Mouse (Mus musculus): ENCODE measurements around the gene Tdrd5. TPM values are rescaled to one million over a fixed set of nuclear protein-coding genes. Genes with fewer than 3 reads are reported as not detected.
"Not testable (repeated sequence)": the region's sequence is repeated elsewhere in the genome, so short reads cannot be mapped to it uniquely, and the experiment has no call there.

Gene Tdrd5
- total RNA-seq (2021), result not detected
- long read RNA-seq, experiment 1, result 0 reads
- long read RNA-seq, experiment 2, result 0 reads

GRCm38 (mm10) chr1:156302911-156303749 lies at the start of gene Tdrd5:
Gene Tdrd5 (minus strand): TSS chr1:156303664.
- DNase-seq, result peak; percentile 26

GRCm38 (mm10) chr1:156352466-156352865 lies 49.0 kb upstream of the Tdrd5 start:
- DNase-seq, result no peak

GRCm38 (mm10) chr1:156350441-156350840 lies 47.0 kb upstream of the Tdrd5 start:
- no peak for DNase-seq

DNA sequence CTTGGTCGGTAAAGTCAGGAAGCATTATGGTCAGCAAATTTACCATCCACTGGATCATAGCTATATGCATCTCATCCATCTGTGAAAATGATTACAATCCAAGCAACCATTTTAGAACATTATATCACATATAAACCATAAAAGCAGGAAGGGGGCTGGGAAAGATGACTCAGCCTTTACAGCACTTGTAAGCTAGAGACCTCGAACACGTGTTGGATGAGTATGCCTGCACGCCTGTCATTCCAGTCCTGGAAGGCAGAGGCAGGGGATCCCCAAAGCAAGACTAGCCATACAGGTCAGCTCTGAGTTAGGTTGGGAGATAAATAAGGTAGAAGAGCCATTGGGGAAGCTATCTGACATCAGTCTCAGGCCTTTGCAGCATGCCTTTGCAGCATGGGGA lies 45.6 kb upstream of the Tdrd5 start:
- DNase-seq, result no peak

DNA sequence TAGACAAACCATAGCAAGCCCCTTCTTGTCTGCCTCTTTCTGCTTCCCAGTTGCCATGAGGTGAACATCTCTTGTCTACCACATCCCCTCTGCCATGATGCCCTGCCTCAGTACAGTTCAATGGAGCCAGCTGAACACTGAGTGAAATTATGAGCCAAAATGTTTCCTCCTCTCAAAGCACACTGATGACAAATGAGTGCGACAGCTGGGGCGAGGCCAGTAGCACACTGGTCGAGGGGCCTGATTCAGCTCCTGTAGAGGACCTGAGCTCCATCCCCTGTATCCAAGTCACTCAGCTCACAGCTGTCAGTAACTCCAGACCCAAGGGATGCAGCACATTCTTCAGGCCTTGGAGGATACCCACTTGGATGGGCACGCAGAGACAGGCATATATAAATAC lies 42.2 kb upstream of the Tdrd5 start:
- DNase-seq, result no peak

DNA sequence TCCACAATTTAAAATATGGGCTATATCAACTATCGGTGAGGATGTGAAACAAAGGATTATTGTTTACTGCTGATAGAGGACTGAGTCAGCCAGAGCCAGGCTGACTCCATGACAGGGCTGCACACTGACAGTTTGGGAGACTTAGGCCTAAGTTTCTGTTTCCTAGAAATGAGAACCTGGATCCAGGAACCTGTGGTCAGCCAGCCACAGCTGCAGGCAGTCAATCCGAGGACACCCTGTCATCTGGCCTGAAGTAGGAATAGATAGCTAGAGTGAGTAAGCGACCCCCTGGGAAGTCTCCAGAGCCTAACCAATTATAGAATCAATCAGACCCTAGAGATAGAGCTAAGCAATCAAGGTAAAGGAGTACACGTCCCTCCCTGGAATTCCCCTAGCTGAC lies 41.0 kb upstream of the Tdrd5 start:
- no peak for DNase-seq

GRCm38 (mm10) chr1:156340847-156341246 lies 37.4 kb upstream of the Tdrd5 start:
- no peak for DNase-seq

DNA sequence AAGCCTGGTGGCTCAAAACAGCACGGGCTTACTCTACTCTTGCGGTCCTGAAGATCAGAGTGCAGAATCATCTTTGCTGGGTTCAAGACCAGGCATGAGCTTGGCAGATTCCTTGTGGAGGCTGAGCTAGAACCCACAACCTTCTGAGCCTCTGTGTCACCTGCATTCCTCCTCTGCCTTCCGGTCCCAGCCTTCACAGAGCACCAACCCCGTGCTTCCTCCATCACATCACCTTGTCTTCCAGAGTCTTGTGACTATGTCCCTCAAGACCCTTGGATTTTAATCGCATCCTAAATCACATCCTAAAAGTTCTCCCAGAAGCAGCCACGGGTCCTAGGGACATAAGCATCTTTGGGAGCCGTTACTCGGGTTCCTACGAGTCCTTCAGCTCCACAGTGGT lies 19.7 kb upstream of the Tdrd5 start:
- DNase-seq, result no peak

DNA sequence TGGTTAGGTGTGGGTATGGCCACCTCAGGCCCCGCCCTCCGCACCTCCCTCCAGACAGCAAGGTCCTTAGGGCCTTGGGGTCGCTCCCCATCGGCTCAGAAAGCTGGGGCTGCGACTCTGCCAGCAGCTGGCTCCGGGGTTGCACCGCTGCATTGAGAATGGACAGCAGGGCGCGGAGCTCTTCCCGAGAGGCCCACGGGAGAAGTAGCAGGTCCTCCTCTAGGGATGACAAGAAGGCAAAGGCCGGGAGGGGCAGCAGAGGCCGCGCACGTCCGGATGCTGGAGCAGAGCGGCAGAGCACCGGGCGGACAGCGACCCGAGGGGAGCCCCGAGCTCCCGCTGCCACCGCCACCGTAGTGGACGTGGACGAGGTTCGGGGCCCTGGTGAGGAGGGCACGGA lies 7.2 kb upstream of the Tdrd5 start, which contains the start of gene Nphs2:
Gene Nphs2 (plus strand): TSS at position 98 of the 400 bp plus-strand sequence.
- DNase-seq, result peak; percentile 9

DNA sequence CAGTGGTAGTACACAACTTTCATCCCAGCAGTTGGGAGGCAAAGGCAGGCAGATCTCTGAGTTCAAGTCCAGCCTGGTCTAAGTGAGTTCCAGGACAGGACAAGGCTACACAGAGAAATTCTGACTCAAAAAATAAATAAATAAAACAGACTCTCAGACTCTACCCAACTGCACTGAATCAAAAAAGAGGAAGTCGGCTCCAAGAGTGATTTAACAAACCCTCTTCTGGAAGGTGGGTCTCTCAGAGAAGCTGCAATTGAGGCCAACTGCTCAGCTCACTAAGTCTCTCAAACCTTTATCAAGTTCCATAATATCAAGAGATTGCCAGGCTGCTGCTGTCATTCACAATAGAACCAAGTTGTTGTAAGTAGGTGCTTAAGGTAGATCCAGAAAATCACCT lies 5.1 kb upstream of the Tdrd5 start:
- DNase-seq, result no peak

GRCm38 (mm10) chr1:156290016-156290415 lies 13.4 kb downstream of the Tdrd5 start:
- no peak for DNase-seq

DNA sequence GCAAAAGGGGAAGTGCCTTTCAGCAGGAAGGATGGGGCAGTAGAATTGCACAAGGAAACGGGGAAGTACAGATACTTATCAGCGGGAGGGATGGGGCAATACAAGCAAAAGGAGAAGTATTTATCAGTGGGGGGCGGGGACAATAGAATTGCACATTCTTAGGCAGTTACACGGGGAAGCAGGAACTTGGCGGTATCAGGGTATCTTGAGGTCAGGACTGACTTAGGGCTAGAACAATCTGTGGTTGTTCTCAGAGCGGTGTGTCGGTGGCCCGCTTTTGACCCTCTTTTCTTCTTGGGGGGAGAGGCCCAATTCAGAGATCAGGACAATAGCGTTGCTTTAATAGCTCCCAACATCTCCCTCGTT lies 14.3 kb downstream of the Tdrd5 start:
- DNase-seq, result not testable (repeated sequence)

DNA sequence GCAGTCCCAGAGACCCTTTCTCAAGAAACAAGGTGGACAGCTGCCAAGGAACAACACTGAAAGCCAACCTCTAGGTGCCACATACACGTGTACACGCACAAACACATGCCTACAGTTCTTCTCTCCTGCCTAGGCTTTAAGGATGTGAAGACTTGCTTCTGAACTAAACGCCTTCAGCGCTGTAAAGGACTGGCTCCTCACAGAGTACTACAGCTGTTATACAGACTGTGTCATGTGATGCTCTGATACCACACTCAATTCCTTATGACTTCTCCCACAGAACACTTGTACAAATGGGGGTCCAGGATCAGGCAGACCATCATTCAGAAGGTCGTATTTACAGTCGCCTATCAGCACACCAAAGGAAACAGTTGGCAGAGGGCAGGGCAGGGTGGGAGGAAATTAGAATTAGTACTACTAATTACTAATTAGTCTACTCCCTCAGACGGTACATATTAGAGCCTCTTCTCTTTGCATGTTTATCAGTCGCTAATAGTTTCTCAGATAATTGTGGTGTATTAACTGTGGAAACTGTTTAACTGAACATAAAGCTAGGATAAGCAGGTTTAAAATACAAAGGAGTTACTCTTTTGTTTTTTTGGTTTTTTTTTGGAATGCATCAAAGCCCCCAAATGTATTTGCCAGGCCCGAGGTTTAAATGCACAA lies 14.8 kb downstream of the Tdrd5 start:
- no peak for DNase-seq

- DNase-seq, result no peak
These were observed 17.9 kb downstream of the Tdrd5 start for GRCm38 (mm10) chr1:156285541-156285896.

DNA sequence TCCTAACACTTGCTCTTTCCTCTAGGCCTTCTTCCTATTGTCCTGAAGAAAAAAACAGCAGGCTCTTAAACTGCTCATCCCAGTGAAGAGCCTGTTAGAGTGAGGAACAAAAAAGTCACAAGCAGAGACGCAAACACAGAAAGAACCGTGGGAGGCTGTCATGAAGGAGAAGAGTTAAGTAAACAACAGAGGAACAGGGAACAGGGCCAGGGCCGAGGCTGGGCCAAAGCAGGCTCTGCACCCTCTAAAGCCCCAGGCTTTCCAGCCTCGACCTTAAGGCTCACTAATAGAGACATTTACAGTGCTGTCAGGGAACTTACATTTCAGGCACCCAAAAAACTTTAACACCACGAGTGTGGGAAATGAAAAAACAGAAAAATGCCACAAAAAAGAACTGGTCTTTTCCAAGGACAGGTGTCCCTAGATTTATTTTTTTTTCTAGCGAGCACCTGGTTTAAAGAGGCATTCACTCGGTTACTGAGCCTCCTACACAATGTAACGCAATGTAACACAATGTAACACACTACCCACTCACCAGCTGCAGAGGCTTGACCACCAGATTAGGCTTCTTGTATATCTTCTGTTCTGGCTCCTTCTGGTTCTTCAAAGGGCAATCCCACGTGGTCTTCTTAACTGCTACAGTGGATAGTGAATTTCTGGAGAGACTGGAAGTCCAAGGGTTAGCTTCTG lies 18.5 kb downstream of the Tdrd5 start:
- no peak for DNase-seq

DNA sequence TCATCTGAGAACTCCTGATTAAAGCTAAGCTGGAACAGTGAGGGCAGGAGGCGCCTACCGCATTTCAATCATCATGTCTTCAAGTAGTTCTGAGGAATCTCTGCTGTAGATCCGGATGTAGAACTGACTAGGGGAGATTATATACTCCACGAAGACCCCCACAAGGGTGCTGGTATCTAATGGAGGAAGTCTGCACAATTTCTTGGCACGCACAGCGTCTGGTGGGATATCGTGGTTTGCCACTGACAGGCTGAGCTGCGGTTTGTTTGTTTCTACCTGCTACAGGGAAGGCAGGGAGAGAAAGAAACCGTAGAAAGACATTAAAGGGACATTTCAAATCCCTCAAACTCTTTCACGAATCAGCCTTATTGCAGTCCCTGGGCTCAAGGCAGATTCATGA lies 19.3 kb downstream of the Tdrd5 start:
- DNase-seq, result no peak

GRCm38 (mm10) chr1:156280131-156280530 lies 23.3 kb downstream of the Tdrd5 start:
- DNase-seq, result no peak

GRCm38 (mm10) chr1:156273647-156274046 lies 29.8 kb downstream of the Tdrd5 start:
- DNase-seq, result no peak

DNA sequence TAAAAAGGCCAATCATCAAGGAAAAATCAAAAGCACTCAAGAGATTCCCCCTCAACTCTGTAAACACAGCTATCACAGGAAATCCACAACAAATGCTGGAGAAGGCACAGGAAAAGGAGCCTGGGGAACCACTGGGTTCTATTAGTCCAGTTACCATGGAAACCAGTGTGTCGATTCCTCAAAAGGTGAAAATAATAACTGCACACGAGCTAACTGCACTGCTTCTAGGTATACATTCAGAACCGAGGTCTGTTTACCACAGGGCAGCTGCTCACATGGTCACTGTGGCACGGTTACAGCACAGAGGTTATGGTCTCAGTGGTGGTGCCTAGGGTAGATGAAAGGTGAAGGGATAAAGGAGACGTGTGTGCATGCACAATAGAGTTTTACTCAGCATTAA lies 31.8 kb downstream of the Tdrd5 start:
- DNase-seq, result no peak

- no peak for DNase-seq
These were observed 33.0 kb downstream of the Tdrd5 start for GRCm38 (mm10) chr1:156270471-156270870.

DNA sequence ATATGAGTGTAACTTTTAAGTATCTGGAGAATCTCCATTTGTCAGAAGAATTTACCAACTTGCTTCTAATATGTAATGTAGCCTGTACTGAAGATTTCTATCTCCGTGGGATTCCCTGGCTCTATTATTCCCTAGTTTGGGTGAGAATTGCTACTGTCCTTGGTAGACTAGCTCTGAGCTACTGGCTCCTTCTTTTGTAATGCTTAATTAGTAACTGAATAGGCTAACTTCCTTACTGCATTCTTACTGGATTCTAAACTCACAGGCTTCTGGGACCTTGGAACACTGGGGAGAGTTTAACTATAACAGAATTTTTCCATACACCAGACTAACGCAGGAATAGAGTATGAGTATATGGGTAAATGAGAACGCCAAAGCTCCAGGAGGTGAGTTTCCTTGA lies 34.9 kb downstream of the Tdrd5 start:
- DNase-seq, result not testable (repeated sequence)

DNA sequence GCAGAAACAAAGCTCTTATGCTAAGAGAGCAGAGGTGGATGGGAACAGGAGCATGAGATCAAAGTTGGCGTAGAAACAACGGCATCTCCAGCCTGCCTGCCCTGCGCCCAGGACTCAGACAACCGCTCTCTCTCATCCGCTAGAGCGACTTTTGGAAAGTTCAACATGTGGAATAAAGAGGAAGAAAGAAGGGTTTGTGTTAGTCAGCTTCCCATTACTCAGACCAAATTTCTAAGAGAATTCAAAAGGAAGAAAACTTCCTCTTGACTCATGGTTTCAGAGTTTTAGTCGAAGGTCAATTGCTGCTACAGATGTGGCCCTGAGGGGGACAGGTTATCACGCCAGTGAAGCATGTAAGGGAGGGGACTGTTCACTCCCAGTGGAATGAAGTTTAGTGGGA lies 39.5 kb downstream of the Tdrd5 start:
- DNase-seq, result no peak

DNA sequence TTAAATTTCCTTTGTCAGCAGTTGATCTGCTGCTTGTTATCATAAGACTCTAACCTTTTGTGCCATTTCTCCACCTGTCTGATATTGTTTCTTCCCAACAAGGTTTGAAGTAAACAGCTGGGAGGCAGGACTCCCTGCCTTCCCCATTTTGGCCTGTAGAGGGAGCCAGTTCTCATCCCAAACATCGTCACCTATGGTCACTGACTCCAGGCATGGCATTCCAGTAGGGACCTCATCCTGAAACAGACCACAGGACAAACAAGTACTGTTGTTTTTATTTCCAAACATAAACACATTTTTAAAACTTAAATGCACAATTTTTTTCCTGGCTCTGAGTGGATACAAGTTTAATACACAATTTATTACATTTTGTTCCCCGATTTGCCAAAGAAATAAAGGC lies 40.1 kb downstream of the Tdrd5 start:
- peak; percentile 65 for DNase-seq
